Mouse (Mus musculus) liver, embryonic 14.5 days (tissue): ENCODE results near the gene Afp.

Source experiments
- CTCF ChIP-seq: IDR thresholded peaks from 2 replicates; pipeline ENCODE4 v1.5.1; 2016; ENCODE audit warnings: antibody characterized with exemption, low read depth, control low read depth
- EP300 ChIP-seq: IDR thresholded peaks from 2 replicates; pipeline ENCODE4 v1.6.1; 2016; ENCODE audit warnings: antibody characterized with exemption, low read depth

GRCm38 (mm10) chr5:90467245-90467644 is 23.3 kb upstream of the Afp start:
- TF ChIP-seq CTCF (no peak), EP300 (no peak)
